Mouse (Mus musculus) CD8-positive naive resting alpha-beta T cell, adult 2 months (primary cell): ENCODE measurements around the gene Ciao2a.

Experiments
- DNase-seq, 2 experiments: peaks; one replicate each; pipeline ENCODE4 v3.0.0; 2022; ENCODE audit warnings: low read depth in 2 of 2, low spot score in 2 of 2

Gene Ciao2a

GRCm38 (mm10) chr9:66126456-66127192 lies at the start of gene Ciao2a, which contains the start of gene Snx1:
TSS of gene Ciao2a (plus strand) at chr9:66126611.
TSS of gene Snx1 (minus strand) at chr9:66126587.
- DNase-seq: peak; percentile 81 to 90

GRCm38 (mm10) chr9:66078072-66078471 lies 48.3 kb upstream of the Ciao2a start:
- DNase-seq: no peak

DNA sequence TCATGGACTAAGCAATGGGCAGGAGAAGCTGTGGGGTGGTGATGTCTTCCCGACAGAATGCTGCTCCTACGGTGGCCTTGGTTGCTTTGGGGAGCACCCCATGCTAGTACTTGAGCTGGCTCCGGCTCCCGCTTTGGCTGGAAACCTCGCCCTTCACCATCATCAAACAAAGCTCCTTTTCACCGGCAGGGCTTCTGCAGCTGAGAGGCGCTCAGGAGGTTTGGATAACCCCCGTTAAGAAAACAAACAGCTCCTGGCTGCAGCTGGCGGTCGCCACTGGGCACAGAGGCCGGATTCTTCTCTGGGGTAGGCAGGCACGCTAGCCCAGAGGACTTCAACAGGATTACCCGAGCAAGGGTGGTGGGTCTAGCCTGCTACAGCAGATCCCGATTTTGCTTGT lies 47.9 kb upstream of the Ciao2a start:
- DNase-seq: no peak

DNA sequence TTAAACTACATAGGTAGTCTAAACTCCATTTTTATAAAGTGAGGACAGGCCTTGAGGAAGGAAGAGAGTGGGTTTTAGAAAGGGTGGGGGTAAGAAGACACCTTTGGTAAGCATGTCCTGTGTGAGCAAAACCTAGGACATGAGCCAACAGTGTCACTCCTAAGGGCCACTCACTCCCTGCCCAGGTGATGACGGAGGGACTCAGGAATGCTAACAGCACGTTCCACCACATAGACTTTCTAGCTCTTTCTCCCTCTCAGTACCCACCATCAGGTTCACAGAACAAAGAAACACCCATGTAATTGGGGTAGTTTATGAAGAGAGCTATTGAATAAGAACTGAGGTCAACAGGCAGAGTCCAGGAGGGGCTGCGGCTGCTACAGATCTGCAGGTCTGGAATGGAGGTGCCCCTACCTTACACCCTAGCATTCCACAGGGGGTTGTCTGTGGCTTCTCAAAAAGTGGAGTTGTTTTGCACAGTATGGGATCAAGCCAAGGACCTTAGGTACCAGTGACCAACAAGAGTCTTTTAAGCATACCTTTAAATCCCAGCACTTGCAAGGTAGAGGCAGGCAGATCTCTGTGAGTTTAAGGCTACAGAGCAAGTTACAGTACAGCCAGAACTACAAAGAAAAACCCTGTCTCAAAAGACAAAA lies 45.5 kb upstream of the Ciao2a start:
- no peak for DNase-seq

DNA sequence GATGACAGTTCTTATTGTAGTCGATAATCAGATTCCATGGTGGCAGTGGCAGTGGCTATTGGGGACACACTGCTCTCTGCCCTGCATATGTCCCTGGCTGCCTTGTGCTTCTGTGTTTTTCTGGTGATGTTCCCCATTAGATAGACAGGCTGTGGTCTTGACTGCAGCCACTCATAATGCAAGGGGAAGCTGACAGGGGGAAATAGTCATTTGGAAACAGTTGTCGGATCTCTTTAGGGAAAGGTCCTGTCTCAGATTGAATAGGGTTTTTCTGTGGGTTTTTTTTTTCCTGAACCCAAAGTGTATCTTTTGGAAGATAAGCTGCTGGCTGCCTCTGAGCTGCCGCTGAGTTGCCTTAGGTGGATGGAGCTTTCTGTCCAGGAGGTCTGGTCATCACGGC lies 44.4 kb upstream of the Ciao2a start:
- no peak for DNase-seq

DNA sequence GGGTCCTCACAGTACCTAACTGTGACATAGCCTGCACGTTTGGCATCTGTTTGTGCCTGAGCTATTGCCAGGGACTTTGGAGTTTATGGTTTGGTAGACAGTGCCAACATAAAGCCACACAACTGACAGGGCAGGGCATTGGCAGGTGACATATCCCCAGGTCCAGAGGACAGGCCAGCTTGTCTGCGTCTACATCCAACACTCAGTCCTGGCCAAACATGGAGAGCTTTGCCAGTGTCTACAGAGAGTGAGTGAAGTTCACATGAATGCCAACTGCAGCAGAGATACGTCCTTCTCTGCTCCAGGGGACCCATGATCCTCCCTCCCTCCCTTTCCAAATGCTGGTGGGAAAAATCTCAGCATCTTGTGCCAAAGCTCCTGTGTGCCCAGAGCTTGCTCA lies 42.2 kb upstream of the Ciao2a start:
- DNase-seq: no peak

GRCm38 (mm10) chr9:66087062-66087461 lies 39.3 kb upstream of the Ciao2a start:
- DNase-seq: no peak

GRCm38 (mm10) chr9:66088411-66088810 lies 38.0 kb upstream of the Ciao2a start:
- no peak for DNase-seq

DNA sequence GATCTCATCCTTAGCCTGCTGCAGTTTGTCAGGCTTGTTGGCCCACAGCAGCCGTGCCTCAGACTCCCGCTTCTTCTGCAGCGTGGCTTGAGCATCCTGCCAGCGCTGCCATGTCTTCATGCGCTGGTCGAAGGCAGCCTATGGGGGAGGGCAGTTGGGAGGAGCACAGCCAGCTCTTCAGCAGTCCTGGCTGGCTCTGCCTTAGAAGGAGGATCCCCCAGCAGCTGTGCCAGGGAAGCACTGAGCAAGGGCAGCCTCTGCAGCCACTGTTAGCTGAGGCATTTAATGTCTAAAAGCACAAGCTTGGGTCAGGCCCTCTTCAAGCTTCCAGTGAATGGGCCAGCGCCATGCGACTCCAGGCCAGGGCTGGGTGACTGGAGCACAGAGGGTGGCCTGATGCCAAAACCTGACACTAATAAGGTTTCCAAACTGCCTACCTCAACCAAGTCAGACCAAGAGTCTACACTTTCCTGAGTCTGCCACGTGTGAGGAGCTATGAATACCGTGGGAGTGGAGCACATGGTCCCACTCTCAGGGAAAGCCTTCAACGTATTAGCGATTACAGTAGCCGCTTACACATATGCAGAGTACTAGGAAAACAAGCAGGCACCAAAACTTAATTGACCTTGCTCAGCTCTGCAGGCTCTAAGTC lies 35.7 kb upstream of the Ciao2a start:
- DNase-seq: no peak

GRCm38 (mm10) chr9:66091327-66092231 lies 34.8 kb upstream of the Ciao2a start:
- DNase-seq: no peak

- DNase-seq: no peak
Measured at GRCm38 (mm10) chr9:66092664-66093063, 33.7 kb upstream of the Ciao2a start.

DNA sequence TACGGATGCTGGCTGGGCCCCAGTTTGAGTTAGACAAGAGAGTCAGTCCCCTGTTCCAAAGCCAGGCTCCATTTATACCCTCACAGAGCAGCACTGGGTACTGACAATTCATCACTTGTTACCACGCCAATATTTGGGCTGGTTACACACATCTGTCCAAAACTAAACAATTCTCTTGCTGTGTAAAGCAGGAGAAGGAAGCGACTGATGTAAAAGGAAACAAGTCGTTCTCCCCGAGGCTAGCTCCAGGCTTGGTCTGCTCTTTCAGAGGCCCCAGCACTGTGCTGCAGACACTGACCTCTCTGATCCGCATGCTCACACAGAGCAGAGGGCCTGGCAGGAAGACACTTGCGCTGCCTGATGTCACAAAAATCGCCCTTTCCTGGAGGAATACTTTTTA lies 24.8 kb upstream of the Ciao2a start:
- no peak for DNase-seq

DNA sequence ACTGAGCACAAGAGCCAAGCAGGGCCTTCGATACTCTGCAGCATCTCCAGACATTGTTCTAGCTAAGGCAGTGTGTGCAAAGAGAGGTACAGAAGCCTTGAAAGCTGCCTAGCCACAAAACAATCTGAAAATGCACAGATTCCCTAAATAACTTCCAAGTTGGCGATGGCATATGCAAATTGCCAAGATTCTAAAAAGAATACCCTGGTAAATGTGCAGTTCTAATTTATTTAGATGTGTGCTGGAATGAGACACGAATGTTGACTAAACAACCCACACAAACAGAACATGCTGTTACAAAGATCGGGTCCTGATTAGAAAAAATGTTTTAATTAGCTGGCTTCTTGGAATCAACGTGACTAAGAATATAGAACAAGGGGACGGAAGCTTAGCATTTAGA lies 23.7 kb upstream of the Ciao2a start:
- no peak for DNase-seq

DNA sequence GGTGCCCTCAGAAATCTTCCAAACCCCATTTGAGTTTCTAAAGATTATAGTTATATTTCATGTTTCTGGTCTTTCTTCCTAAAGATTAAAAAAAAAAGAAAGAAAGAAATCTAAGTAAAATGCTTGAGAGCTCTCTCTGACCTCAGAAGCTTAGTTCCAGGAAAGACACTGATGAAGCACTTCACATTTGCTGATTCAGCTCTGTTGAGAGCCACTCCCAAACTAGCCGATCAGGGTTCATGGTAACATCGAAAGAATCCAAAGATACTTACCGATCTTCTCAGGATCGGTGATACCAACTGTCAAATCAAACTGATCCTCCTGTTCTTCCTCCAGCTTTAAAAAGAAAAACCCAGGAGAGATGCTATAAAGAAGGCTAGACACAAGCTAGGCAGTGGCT lies 21.8 kb upstream of the Ciao2a start:
- no peak for DNase-seq

DNA sequence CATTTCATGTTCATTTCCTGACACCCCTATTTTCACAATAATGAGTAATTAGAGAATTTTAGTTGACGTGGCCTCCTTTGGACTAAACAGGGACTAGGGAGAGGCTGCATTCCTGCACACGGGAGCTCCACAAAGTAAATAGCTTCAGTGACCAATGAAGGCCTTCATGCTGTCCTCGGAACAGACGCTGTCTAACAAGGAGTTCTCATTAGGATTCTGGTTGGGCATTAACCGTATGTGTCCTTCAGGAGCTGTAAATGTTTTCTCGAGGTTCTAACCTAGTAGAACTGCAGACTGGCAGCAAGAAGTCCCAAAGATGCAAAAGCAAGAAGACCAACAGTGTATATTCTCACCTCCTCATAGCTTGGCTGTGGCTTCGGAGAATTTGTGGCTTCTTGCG lies 21.2 kb upstream of the Ciao2a start:
- no peak for DNase-seq

DNA sequence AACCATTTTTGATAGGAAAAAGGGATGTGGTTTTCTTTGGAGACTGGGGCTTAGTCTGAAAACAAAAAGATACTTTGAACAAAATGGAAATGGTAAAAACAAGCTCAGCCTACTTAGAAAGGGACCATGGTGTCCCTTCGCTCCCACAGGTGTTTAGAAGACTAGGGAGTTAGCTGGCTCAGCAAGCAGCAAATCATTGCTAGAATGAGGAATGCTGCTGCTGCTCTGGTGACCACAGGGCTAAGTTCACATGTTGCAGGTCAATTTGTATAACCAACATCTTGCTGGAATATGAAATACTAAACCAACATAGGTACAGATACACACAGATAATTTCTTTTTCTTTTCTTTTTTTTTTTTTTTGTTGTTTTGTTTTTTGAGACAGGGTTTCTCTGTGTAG lies 16.8 kb upstream of the Ciao2a start:
- no peak for DNase-seq

DNA sequence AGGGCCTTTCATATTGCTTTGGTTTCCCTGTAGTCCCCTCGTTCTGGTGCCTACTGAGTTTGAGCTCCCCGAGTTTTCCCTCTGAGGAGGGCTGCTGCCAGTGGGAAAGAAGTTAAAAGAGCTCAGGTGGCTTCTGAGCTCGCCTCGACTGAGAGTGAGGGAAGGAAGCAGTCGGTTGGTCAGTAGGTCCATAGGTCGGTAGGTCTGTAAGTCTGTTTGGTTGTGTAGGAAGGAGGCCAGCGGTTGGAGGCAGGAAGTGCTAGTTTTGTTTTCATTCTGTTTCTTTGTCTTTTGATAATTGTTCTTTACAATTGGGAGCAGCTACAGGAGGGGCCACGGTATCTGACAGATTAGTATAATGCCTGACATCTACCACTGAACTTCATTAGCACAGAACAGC lies 16.3 kb upstream of the Ciao2a start:
- no peak for DNase-seq

DNA sequence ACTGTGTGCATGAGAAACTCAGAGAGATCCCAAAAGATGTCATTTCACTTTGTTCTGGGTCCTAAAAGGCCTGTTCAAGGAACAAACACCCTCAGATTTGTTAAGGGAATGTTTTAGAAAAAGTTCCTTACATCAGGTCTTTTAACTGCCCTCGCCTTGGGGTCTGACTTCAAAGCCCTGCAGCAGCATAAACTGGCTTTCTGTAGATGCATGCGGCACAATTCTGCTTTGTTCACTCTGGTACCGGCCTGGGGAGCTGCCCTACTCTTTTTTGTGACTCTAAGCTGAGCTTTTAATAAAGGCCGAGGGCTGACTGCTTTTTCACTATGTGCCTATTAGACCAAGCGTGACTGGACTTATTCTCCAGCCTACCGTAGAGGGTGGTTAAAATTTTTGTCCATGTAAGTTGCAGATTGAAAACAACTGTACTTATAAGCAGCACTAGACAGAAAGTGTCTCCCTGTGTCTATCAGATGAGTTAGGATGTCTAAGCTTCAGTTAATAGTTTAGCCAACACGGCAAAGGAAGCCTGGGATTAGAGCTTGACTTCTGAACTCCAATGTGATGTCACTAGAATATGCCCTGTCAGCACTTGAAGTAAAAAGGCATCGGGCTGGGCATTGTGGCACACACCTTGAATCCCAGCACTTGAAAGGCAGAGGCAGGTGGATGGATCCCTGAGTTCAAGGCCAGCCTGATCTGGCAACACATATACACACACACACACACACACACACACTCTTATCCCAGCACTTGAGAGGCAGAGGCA lies 15.6 kb upstream of the Ciao2a start:
- no peak for DNase-seq

DNA sequence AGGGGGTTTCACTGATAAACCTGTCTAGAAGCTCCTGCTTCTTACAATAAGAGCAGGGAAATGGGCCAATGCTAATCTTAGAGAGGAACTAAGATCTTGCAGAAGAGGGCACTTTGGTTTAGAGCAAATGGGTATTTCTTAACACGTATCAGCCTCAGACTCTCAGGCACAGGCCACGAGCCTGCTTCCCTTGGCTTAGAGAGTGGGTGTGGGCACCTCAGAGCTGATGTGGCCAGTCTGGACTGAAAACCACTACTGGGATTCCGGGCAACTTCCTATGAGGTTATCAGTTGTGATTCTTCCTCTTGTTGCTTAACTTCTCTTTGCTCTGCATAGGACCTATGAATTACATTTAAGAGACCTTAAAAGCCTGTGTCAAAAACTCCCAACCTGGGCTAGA lies 12.1 kb upstream of the Ciao2a start:
- DNase-seq: no peak

DNA sequence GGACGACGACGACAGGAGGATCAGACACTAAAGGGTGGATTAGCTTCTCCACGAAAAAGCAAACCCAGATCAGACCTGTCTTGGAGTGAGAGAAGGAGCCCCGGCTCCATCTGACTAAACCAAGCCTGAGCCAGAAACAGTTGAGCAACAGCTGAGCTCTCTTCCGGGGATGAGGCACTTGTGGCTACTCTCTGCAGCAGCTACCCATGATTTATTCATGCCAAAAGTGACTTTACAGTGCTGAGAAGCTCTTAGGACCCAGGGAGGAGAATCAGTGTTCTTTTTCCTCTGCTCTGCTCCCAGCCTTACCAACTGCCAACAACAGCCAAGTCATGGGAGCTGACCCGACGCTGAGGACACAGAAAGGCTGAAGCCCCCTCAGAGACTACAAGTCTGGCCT lies 9.5 kb upstream of the Ciao2a start:
- no peak for DNase-seq

- DNase-seq: no peak
Measured at GRCm38 (mm10) chr9:66119498-66119897, 6.9 kb upstream of the Ciao2a start.
